Mouse (Mus musculus): Measurements from ENCODE around the gene Fjx1.
A peak's percentile ranks its signal among the peaks of the same experiment; 100 is the strongest.

The Fjx1 gene

GRCm38 (mm10) chr2:102451671-102452549 lies at the start of gene Fjx1:
Fjx1 (minus strand) TSS chr2:102452499.
- DNase-seq, result peak; percentile 83

DNA sequence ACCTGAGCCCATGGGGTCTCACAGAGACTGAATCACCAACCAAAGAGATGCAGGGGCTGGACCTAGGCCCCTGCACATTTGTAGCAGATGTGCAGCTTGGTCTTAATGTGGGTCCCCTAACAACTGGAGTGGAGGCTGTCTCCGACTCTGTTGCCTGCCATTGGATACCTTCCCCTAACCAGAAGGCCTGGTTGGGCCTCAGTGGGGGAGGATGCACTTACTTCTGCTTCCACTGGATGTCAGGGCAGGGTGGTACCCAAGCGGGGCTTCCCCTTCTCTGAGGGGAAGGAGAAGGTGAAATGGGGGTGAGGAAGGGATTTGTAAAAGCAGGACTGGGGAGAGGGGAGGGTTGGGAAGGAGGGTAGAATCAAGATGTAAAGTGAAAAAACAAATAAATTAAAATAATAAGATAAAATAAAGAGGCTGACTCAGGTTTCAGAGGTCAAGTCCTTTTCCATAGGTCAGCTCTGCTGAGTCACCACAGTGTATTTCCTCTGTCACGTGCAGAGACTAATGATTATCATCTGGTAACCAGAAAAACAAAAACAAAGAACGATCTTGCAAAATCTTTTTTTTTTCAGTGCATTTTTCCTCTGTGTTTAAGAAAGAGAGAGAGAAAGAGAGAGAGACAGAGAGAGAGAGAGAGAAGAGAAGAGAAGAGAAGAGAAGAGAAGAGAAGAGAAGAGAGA lies 47.8 kb upstream of the Fjx1 start:
- no peak for DNase-seq

DNA sequence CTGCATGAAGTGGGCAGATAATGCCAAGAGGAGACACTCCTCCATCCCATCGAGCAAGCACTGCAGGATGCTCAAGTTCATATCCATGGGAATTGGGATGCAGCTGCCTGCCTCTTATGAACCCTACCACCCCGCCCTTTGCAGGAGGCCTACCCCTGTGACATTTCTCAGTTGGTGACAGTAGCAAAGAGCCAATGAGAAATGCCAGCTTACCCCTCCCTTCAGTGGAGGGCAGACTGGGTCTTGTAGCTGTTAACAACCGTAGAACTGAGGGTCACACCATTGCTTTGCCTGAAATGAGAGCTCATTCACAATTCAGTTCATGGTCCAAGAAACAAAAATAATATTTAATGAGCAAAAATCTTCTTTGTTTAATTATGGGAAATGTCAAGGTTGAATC lies 28.4 kb upstream of the Fjx1 start:
- no peak for DNase-seq

GRCm38 (mm10) chr2:102476101-102476500 lies 23.8 kb upstream of the Fjx1 start:
- no peak for DNase-seq

DNA sequence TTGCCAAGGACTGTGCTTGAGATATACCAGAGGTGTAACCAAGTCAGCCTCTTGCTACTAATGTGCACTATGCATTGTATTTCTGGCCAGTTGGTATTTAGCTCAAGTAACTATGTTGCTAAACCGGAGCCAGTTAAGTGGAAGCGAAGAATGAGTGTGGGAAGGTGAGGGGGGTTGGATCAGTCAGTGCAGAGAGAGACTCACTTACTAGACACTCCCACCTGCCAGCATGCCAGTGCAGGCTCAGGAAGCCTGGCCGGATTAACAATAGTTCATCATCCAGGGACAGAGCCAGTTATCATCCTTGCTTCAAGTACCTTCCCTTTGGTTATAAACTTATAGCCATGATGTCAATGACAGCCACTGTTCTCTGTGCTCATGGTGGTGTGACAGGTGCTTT lies 16.3 kb upstream of the Fjx1 start:
- DNase-seq, result no peak

DNA sequence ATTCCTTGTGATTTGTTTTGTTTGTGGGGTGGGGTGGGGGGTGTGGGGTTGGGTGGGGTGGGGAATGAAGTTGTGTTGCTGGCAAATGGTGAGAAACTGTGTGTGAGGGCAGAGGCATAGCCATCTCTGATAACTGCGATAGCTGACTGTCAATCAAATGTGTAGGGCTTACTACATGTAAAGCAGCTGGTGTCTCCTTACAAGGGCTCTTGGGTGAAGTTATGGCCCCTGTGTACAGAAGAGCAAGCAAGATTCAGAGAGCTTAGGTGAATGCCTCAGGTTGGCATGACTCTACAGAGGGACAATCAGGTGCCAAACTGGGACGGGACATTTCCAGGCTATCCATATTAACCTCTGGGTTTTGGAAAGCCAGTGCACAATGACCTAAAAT lies 12.0 kb upstream of the Fjx1 start:
- DNase-seq, result no peak

DNA sequence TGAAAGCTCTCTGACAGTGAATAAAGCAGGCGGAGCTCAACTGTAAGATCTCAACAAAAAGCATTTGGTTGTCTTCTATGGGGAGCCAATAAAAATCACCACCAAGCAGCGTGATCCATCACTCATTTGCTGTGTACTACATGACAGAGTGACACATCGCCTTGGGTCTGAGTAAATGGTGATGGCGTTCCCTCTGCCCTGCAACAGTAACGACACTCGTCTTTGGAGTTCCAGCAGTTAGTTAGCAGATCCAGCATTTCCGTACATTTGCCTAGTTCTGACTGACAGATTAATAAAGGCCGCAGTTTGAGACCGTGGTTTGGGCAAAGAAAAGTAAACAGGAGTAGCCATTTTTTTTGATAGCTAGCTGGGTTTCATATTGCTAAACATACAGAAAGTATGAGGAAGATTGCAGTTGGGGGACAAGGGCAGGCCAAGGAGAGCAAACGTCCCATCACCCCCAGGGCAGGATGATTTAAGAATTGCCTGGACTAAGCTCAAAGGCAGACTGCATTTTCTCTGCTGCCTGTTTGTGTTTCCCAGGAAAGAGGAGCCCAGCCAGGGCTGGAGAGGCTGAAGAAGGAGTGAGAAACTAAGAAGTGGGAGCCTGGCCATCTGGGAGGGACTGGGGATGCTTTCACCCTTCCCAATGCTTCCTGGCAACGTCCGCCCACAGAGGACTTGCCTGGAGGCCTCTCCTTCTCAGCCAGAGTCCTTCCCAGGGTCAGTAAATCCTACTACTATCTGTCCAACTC lies 11.5 kb upstream of the Fjx1 start:
- peak; percentile 41 for DNase-seq

- DNase-seq, result no peak
Measured at GRCm38 (mm10) chr2:102461491-102461890, 9.2 kb upstream of the Fjx1 start.

GRCm38 (mm10) chr2:102455126-102455525 lies 2.8 kb upstream of the Fjx1 start:
- no peak for DNase-seq

DNA sequence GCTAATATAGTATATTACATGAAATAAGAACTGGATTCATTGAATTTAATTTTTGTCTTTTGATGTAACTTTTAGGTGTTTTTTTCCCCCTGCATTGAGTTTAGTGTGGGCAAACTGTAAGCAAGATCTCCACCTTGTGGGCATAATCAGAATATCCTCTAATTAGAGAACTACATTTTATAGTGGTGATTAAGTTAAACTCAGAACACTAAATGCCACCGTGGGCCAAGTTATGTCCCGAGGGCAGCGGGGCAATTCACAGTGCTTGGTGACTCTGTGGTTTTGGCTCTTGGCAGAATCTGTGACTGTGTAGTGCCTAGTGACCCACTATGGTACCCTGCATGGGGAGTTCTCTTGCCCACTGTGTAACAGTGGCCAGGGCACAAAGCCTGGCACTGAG lies 1.1 kb upstream of the Fjx1 start:
- no peak for DNase-seq

DNA sequence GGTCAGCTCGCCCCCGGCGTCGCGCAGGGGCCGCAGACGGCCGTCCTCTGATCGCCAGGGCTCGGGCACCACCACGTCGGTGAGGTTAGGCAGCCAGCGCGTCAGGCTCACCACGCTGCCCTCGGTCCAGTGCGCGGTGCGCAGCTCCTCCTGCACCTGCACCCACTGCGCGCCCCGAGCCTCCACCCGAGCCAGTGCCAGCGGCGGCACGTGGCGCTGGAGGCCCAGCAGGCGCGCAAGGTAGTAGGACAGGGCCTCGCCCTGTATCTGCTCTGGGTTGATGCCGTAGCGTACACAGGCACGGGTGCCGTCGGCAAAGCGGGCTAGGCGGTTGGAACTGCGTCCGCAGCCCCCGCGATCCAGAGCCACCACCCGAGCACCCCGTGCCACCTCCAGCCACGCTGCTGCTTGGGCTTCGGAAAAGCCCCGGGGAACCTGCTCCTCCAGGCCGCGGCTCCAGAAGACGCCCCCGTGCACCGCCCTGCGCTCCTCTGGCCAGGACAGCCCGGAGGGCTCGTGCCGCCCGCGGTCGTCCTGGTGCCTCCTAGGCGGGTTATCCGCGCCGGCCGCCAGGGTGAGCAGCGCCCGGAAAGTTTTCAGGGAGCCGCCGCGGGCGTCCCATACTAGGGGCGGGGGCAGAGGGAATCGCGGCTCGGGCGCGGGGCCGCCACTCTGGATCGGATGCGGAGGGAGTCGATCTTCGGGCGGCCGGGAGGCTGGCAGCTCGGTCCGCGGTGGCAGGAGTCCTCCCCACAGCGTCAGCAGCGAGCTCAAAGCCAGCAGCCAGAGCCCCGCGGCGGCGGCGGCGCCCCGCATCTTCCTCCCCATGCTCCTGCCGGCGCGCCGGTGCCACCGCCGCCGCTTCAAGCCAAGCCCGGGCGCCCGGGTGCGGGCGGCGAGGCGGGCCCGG lies 1.3 kb downstream of the Fjx1 start:
- peak; percentile 55 for DNase-seq

DNA sequence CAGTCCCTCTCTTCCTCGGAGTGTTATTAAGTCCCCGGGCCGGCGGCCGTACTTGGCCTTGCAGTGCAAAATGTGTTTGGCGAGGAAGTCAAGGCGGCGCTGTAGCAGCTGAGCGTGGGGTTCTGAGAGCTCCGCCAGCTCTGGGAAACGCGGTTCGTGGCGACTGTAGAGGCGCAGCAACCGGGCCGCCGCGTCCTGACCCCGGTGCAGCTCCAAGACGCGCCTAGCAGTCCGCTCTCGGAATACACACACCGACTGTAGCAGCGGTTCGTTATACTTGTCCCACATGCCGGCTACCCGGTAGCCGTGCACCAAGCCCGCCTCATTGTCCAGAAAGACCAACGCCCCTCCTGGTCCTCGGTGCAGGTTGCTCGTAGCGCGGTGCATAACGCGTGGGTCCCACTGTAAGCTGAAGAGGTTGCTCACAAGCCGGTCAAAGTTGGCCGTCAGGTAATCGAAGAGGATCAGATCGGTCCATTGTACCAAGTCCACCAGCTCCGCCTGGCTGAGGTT lies 2.0 kb downstream of the Fjx1 start:
- peak; percentile 65 for DNase-seq

DNA sequence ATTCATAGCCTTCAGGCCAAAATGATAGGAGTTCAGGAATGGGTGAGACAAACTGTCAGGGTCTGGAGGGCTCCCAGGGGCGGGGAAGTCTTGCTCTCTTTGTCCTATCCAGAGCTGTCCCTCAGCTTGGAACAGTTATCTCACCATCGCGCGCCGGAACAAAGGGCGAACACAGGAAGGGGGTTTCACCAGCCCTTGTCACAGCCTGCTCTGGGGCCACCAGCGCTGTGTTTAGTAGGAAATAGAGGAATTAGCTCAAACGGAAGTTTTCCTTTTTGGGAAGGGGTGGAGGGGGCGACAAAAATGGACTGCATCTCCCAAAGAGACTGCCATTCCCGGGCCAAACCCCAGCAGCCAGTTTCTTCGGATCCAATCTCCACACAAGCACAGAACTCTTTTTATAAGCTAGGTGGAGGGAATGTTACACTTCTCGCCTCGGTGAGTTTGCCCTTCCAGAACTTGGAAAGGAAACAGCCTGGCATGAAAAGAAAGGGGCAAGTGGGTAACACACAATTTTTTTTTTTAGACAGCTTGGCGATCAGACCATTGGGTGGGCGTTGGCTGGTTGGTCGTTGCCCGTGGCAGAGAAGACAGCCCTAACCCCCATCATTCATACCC lies 2.6 kb downstream of the Fjx1 start:
- DNase-seq, result peak; percentile 41

DNA sequence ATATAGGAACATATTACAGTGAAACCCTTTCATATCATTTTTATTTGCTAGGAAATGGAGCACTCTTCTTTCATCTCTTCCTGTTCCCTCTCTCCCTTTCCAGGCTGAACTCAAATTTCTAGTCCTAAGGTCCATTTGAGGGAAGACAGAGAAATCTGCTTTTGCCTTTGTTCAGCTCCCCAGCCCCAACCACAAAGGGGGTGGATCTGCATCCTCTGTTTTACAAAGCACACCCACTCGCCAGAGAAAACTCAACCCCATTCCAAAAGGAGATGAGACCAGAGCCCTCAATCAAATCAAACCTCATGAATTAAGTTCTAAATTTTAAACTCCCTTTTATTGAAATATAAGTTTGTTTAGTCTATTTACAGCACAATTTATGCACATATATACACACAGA lies 3.2 kb downstream of the Fjx1 start:
- DNase-seq, result no peak

- DNase-seq, result no peak
Measured at GRCm38 (mm10) chr2:102447831-102448230, 4.5 kb downstream of the Fjx1 start.

GRCm38 (mm10) chr2:102446851-102447250 lies 5.4 kb downstream of the Fjx1 start:
- no peak for DNase-seq

DNA sequence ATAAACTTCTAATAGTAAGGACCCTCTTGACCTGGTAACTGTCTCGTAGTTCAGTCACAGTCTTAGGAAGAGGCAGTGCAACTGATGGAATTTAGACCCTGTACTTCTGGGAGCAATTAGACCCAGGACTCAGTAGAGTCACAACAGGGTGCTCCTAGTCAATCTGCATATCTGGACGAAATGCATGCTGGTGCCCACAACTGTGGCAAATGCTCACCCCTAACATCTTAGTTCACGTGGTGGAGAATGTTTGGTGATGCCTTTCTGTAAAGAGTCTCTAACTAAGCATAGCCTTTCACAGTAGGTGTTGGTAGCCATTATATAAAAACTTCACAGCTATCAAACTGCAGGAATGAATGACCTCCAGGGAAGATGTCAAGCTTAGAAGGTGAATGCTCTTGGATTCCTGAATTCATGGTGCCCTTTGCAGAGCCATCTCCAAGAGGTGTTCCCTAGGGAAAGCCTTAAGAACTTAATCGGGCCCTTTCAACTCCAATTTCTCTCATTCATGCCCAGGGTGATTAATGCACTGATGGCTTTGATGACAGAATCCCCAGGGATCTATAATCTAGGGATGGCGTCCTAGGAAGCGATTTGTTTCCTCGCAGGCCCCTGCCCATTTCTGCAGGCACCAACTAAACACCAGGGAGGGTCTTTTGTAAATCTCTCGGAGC lies 14.8 kb downstream of the Fjx1 start:
- DNase-seq, result no peak

GRCm38 (mm10) chr2:102433879-102434278 lies 18.4 kb downstream of the Fjx1 start:
- DNase-seq, result no peak

DNA sequence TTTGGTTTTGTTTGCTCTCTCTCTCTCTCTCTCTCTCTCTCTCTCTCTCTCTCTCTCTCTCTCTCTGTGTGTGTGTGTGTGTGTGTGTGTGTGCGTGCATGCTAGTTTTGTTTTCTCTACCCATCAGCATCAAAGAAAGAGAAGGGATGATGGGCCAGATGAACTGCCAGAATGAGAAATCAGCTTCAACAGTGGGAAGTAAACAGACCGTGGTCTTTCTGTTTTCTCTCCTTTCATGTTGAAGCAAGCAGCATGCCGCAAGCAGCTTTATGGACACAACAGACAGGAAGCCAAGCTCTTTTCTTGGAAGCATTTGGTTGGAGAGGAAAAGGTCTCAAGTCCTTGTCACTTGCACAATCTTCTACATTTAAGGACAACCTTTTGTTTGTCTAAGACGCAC lies 21.2 kb downstream of the Fjx1 start:
- DNase-seq, result no peak

DNA sequence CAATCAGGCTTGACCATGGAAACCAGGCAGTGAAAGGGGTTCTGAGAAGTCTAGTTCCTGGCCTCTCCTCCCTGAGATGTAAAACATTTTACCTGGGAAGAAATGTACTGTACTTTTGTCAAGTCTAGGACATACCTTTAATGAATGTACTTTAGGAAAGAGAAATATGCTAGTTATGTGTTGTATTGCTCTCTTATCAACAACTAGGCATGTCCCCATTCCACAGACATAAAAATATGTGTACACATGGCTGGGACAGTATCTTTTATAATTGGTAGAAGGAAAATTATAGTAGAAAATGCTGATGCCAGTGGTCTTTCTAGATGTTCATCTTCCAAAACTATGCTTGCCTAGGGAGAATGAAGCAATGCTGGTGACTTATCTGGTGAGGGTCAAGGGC lies 24.3 kb downstream of the Fjx1 start:
- no peak for DNase-seq

DNA sequence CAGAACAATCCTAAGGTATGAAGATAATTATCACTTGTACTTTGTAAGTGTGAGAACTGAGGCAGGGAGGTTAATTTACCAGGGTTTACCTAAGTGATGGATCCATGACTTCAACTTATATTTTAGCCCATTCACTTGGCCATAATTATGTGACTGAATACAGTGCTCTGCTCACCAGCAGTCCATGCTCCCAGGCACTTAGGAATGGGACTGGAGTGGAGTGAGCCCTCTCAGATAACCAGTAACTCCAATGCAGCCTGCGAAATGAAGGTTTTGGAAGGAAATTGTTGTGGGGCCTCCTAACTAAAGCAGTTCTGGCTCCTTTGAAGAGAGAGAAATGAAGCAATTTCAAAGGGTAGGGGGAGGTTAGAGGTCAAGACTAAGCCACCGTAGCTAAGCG lies 25.9 kb downstream of the Fjx1 start:
- no peak for DNase-seq

Measured in right cerebral cortex, postnatal 4 days (tissue).